Mouse (Mus musculus): Measurements from ENCODE around the gene Spns2.

GRCm38 (mm10) chr11:72407081-72407480, 82.6 kb downstream of the Spns2 start:
- no peak for TF ChIP-seq MAX (IDR thresholded peaks at IDR 0.05; ENCODE audit: low read length)
- no peak for TF ChIP-seq POLR2A (IDR thresholded peaks at IDR 0.05; ENCODE audit: low read depth, low read length)
- no peak for TF ChIP-seq TBP (conservative IDR thresholded peaks at IDR 0.05; ENCODE audit: low read depth, low read length)
- no peak for TF ChIP-seq E2F4 (IDR thresholded peaks at IDR 0.05; ENCODE audit: insufficient replicate concordance, low read depth, low read length)
- no peak for TF ChIP-seq USF2 (conservative IDR thresholded peaks at IDR 0.05; ENCODE audit: low read depth, low read length)
- no peak for TF ChIP-seq CTCF (conservative IDR thresholded peaks at IDR 0.05 in 1 of 2, IDR thresholded peaks at IDR 0.05 in 1 of 2; ENCODE audit: low read depth in 2 of 2, low read length in 2 of 2)
- no peak for TF ChIP-seq EP300 (IDR thresholded peaks at IDR 0.05; ENCODE audit: low read length)
- TF ChIP-seq POLR2AphosphoS2 (IDR thresholded peaks at IDR 0.05; ENCODE audit: low read depth, low read length) = no peak
- no peak for TF ChIP-seq TCF12 (IDR thresholded peaks at IDR 0.05; ENCODE audit: low read depth, low read length)
- TF ChIP-seq ZNF384 (IDR thresholded peaks at IDR 0.05; ENCODE audit: low read depth, low read length) = no peak

Measured in CH12.LX (cell line).